Mouse (Mus musculus) embryonic facial prominence, embryonic 10.5 days (tissue): ENCODE results near the gene Ankfn1. TPM values are rescaled to one million over a fixed set of nuclear protein-coding genes. Genes with fewer than 3 reads are reported as not detected.

Experiments
- DNase-seq: peaks from one replicate; pipeline ENCODE4 v3.0.0-alpha.2; 2017; ENCODE audit warnings: low spot score
- H3K27ac ChIP-seq: fragments of 300-500 bp; sonication (generic); replicated peaks from 2 replicates; pipeline ENCODE4 v1.5.1; 2016; ENCODE audit warnings: mild to moderate bottlenecking
- H3K27me3 ChIP-seq: fragments of 300-500 bp; sonication (generic); replicated peaks from 2 replicates; pipeline ENCODE4 v1.6.1; 2016; ENCODE audit warnings: low read depth, mild to moderate bottlenecking; ENCODE audit not compliant: poor library complexity, severe bottlenecking
- H3K36me3 ChIP-seq: fragments of 300-500 bp; sonication (generic); replicated peaks from 2 replicates; pipeline ENCODE4 v1.6.1; 2016; ENCODE audit warnings: mild to moderate bottlenecking, moderate library complexity
- H3K4me1 ChIP-seq: fragments of 300-500 bp; sonication (generic); 2 replicates; pipeline ENCODE4 v1.6.1; 2016
- H3K4me3 ChIP-seq: fragments of 300-500 bp; sonication (generic); 2 replicates; pipeline ENCODE4 v1.5.1; 2016; ENCODE audit warnings: mild to moderate bottlenecking, moderate library complexity
- H3K9me3 ChIP-seq: fragments of 300-500 bp; sonication (generic); 2 replicates; pipeline ENCODE4 v1.6.1; 2016; ENCODE audit warnings: mild to moderate bottlenecking
- WGBS: fragments of 180-500 bp; shearing (Covaris S2); methylation state at CpG from one replicate; pipeline ENCODE4 v1.1.7; 2016; 5-methylcytosine and 5-hydroxymethylcytosine counted together
- polyA plus RNA-seq: library from polyadenylated mRNA; unstranded; fragments of >200 nt; fragmentation: Nextera tagmentation; extraction: Ambion mirVana; gene quantifications from 2 replicates; pipeline ENCODE4 v1.2.1, GENCODE M21; 2016

The Ankfn1 gene
- polyA plus RNA-seq, 1 experiment from 2014 or later = 0.30 TPM

GRCm38 (mm10) chr11:89665170-89665880, 112.1 kb downstream of the Ankfn1 start:
- 85% methylated on average over 14 of the region's 14 CpGs for WGBS
- no peak for DNase-seq
- Histone ChIP-seq H3K27me3 (no peaks in the 10 kb centered on the region), H3K27ac (no peak overlapping the region), H3K36me3 (no peaks in the 10 kb centered on the region), H3K4me3 (no peak overlapping the region), H3K9me3 (no peaks in the 10 kb centered on the region), H3K4me1 (no peaks in the 10 kb centered on the region)

GRCm38 (mm10) chr11:89659048-89659447, 118.4 kb downstream of the Ankfn1 start:
- H3K27ac ChIP-seq = no peak overlapping the region
- H3K27me3 ChIP-seq = no peaks in the 10 kb centered on the region
- no peaks in the 10 kb centered on the region for H3K4me1 ChIP-seq
- no peak overlapping the region for H3K4me3 ChIP-seq
- no peaks in the 10 kb centered on the region for H3K9me3 ChIP-seq
- WGBS = 86% methylated on average over 3 of the region's 3 CpGs
- H3K36me3 ChIP-seq = no peaks in the 10 kb centered on the region
- DNase-seq = no peak

GRCm38 (mm10) chr11:89656556-89656955, 120.9 kb downstream of the Ankfn1 start:
- Histone ChIP-seq H3K4me3 (no peak overlapping the region), H3K4me1 (no peaks in the 10 kb centered on the region), H3K27me3 (no peaks in the 10 kb centered on the region), H3K9me3 (no peaks in the 10 kb centered on the region), H3K27ac (no peak overlapping the region), H3K36me3 (no peaks in the 10 kb centered on the region)
- no peak for DNase-seq

GRCm38 (mm10) chr11:89635740-89636139, 141.7 kb downstream of the Ankfn1 start:
- no peak for DNase-seq
- no peak overlapping the region for H3K4me3 ChIP-seq
- no peak overlapping the region for H3K27ac ChIP-seq
- no peaks in the 10 kb centered on the region for H3K4me1 ChIP-seq
- no peaks in the 10 kb centered on the region for H3K27me3 ChIP-seq
- no peaks in the 10 kb centered on the region for H3K9me3 ChIP-seq
- WGBS = 60% methylated on average over 1 of the region's 1 CpGs
- no peaks in the 10 kb centered on the region for H3K36me3 ChIP-seq

GRCm38 (mm10) chr11:89631315-89631714, 146.1 kb downstream of the Ankfn1 start:
- 68% methylated on average over 2 of the region's 2 CpGs for WGBS
- no peak overlapping the region for H3K4me3 ChIP-seq

GRCm38 (mm10) chr11:89628562-89628961, 148.9 kb downstream of the Ankfn1 start:
- Histone ChIP-seq H3K27me3 (0 out of 2 replicates have a peak, but pooled peaks cover 4% of the 10 kb centered on the region), H3K4me3 (no peak overlapping the region), H3K4me1 (no peaks in the 10 kb centered on the region), H3K36me3 (no peaks in the 10 kb centered on the region), H3K27ac (no peak overlapping the region), H3K9me3 (no peaks in the 10 kb centered on the region)
- DNase-seq = no peak
- 91% methylated on average over 6 of the region's 6 CpGs for WGBS

More at GRCm38 (mm10) chr11:89631315-89631714, 146.1 kb downstream of the Ankfn1 start:
- Histone ChIP-seq H3K27ac (no peak overlapping the region), H3K27me3 (0 out of 2 replicates have a peak, but pooled peaks cover 4% of the 10 kb centered on the region), H3K9me3 (no peaks in the 10 kb centered on the region), H3K4me1 (no peaks in the 10 kb centered on the region), H3K36me3 (no peaks in the 10 kb centered on the region)
- no peak for DNase-seq

GRCm38 (mm10) chr11:89627232-89627631, 150.2 kb downstream of the Ankfn1 start:
- no peaks in the 10 kb centered on the region for H3K36me3 ChIP-seq
- no peak overlapping the region for H3K27ac ChIP-seq
- H3K4me1 ChIP-seq = no peaks in the 10 kb centered on the region
- 0 out of 2 replicates have a peak, but pooled peaks cover 4% of the 10 kb centered on the region for H3K27me3 ChIP-seq
- no peak for DNase-seq
- H3K4me3 ChIP-seq = no peak overlapping the region
- no peaks in the 10 kb centered on the region for H3K9me3 ChIP-seq

- Histone ChIP-seq H3K9me3 (no peaks in the 10 kb centered on the region), H3K4me3 (no peak overlapping the region), H3K36me3 (no peaks in the 10 kb centered on the region), H3K27ac (no peak overlapping the region), H3K4me1 (no peaks in the 10 kb centered on the region), H3K27me3 (no peaks in the 10 kb centered on the region)
- 77% methylated on average over 13 of the region's 13 CpGs for WGBS
- DNase-seq = no peak
Observed at GRCm38 (mm10) chr11:89623698-89624445, 153.6 kb downstream of the Ankfn1 start.

- no peak for DNase-seq
- Histone ChIP-seq H3K27ac (no peak overlapping the region), H3K27me3 (no peaks in the 10 kb centered on the region), H3K4me1 (peaks cover 4% of the 10 kb centered on the region; the same call in 1 of the 2 replicates), H3K4me3 (no peak overlapping the region), H3K9me3 (no peaks in the 10 kb centered on the region), H3K36me3 (no peaks in the 10 kb centered on the region)
Observed at GRCm38 (mm10) chr11:89619955-89620354, 157.5 kb downstream of the Ankfn1 start.

- no peak overlapping the region for H3K27ac ChIP-seq
- WGBS = 86% methylated on average over 2 of the region's 2 CpGs
- no peaks in the 10 kb centered on the region for H3K36me3 ChIP-seq
- DNase-seq = no peak
- no peaks in the 10 kb centered on the region for H3K9me3 ChIP-seq
- H3K4me3 ChIP-seq = no peak overlapping the region
- no peaks in the 10 kb centered on the region for H3K27me3 ChIP-seq
- H3K4me1 ChIP-seq = peaks cover 12% of the 10 kb centered on the region
Observed at GRCm38 (mm10) chr11:89615806-89616205, 161.6 kb downstream of the Ankfn1 start.

- Histone ChIP-seq H3K36me3 (no peaks in the 10 kb centered on the region), H3K27ac (no peak overlapping the region), H3K4me1 (peaks cover 26% of the 10 kb centered on the region), H3K4me3 (no peak overlapping the region), H3K9me3 (no peaks in the 10 kb centered on the region), H3K27me3 (0 out of 2 replicates have a peak, but pooled peaks cover 5% of the 10 kb centered on the region)
- 39% methylated on average over 3 of the region's 3 CpGs for WGBS
- DNase-seq = peak; percentile 55
Observed at GRCm38 (mm10) chr11:89611596-89611995, 165.9 kb downstream of the Ankfn1 start.

GRCm38 (mm10) chr11:89608071-89608470, 169.4 kb downstream of the Ankfn1 start:
- H3K4me3 ChIP-seq = no peak overlapping the region
- 87% methylated on average over 7 of the region's 7 CpGs for WGBS
- DNase-seq = no peak
- H3K4me1 ChIP-seq = peaks cover 30% of the 10 kb centered on the region
- H3K27ac ChIP-seq = no peak overlapping the region
- H3K9me3 ChIP-seq = no peaks in the 10 kb centered on the region
- H3K27me3 ChIP-seq = 0 out of 2 replicates have a peak, but pooled peaks cover 5% of the 10 kb centered on the region
- no peaks in the 10 kb centered on the region for H3K36me3 ChIP-seq

- no peak overlapping the region; the same call in 1 of the 2 replicates for H3K27ac ChIP-seq
- H3K36me3 ChIP-seq = no peaks in the 10 kb centered on the region
- no peaks in the 10 kb centered on the region for H3K9me3 ChIP-seq
- H3K4me3 ChIP-seq = no peak overlapping the region
- no peak for DNase-seq
- 0 out of 2 replicates have a peak, but pooled peaks cover 5% of the 10 kb centered on the region for H3K27me3 ChIP-seq
- H3K4me1 ChIP-seq = peaks cover 30% of the 10 kb centered on the region
- WGBS = 65% methylated on average over 3 of the region's 3 CpGs
Observed at GRCm38 (mm10) chr11:89607270-89607669, 170.2 kb downstream of the Ankfn1 start.
